Mouse (Mus musculus) lung, postnatal 4 days (tissue): ENCODE measurements around the gene Zfr.

Experiments used
- DNase-seq, 2 experiments: peaks; one replicate each; pipeline ENCODE4 v3.0.0; 2021

Zfr gene

GRCm38 (mm10) chr15:12117242-12118092 lies at the start of gene Zfr:
Zfr (plus strand) TSS chr15:12117831.
- peak; percentile 94 to 95 for DNase-seq

- peak; percentile 35 to 74 for DNase-seq
Observed at GRCm38 (mm10) chr15:12067971-12068370, 49.7 kb upstream of the Zfr start.

- DNase-seq, result no peak
Observed at GRCm38 (mm10) chr15:12068395-12069218, 49.0 kb upstream of the Zfr start.

- no peak for DNase-seq
Observed at GRCm38 (mm10) chr15:12072709-12073336, 44.8 kb upstream of the Zfr start.

- no peak for DNase-seq
Observed at GRCm38 (mm10) chr15:12074426-12074825, 43.2 kb upstream of the Zfr start.

- DNase-seq, result no peak
Observed at GRCm38 (mm10) chr15:12082344-12082743, 35.3 kb upstream of the Zfr start.

- DNase-seq, result peak in 1 of 2 experiments; percentile 31
Observed at GRCm38 (mm10) chr15:12084164-12084563, 33.5 kb upstream of the Zfr start.

DNA sequence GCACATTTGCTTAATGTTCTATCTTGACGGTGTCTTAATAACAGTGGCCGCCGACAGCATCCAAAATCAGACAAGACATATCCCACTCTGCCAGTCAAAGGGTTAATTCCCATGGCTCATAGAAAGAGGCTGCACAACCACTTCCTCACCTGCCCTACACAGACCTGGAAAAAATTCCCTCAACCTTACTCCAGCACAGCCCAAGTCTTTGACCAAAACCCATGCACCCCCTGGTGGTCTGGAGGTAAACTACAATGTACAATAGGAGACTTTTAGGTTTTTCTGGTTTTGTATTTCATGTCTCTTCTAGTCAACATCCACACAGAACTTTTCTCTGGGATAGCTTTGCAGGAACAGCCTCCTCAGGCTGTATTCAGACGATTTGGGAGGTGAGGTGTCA lies 32.8 kb upstream of the Zfr start:
- peak in 1 of 2 experiments; percentile 73 for DNase-seq

GRCm38 (mm10) chr15:12087634-12088033 lies 30.0 kb upstream of the Zfr start:
- DNase-seq, result no peak

DNA sequence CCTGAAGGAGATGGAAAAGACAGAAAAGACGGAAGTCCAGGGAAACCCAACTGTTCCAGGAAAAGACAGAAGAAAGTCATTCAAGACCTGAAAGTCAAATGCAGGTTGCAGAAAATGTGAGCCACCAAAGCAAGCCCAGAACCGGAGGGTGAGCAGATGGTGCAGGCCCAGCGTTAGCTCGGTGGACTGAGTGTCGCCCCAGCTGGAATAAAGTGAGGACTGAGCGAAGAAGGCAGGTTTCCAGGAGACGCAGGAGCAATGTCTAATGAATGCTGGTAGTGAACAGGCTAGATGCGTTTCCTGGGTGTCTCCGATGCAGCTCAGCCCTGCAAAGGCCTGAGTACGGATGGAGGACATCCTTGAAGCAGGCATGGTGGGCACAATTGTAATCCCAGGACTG lies 29.5 kb upstream of the Zfr start:
- no peak for DNase-seq

- peak in 1 of 2 experiments; percentile 42 for DNase-seq
Observed at GRCm38 (mm10) chr15:12090087-12090486, 27.5 kb upstream of the Zfr start.

DNA sequence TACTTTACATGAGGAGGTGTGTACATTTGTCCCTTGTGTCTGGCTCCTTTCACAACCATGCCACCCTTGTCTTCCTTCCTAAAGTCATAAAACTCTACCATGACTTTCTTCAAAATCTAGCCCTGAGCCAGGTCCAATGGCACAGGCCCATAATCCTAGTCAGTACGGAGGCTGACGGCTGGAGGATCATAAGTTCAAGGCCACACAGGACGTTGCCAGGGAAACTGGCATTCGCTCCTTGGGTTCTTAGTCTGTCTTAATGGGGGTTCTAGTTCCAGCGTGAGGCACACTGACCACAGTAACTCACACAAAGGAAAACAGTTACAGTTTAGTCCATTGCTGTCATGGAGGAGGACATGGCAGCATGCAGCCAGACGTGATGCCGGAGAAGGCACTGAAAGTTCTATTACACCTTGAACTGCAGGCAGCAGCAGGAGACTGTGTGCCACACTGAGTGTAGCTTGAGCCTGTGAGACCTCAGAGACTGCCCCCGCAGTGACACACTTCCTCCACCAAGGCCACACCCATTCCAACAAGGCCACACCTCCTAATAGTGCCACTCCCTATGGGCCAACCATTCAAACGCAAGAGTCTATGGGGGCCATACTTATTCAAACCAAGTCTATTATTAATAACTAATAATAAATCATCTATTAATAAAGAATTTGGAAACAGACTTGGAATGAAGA lies 26.5 kb upstream of the Zfr start:
- DNase-seq, result no peak

GRCm38 (mm10) chr15:12091781-12092458 lies 25.7 kb upstream of the Zfr start:
- DNase-seq, result peak in 1 of 2 experiments; percentile 67

DNA sequence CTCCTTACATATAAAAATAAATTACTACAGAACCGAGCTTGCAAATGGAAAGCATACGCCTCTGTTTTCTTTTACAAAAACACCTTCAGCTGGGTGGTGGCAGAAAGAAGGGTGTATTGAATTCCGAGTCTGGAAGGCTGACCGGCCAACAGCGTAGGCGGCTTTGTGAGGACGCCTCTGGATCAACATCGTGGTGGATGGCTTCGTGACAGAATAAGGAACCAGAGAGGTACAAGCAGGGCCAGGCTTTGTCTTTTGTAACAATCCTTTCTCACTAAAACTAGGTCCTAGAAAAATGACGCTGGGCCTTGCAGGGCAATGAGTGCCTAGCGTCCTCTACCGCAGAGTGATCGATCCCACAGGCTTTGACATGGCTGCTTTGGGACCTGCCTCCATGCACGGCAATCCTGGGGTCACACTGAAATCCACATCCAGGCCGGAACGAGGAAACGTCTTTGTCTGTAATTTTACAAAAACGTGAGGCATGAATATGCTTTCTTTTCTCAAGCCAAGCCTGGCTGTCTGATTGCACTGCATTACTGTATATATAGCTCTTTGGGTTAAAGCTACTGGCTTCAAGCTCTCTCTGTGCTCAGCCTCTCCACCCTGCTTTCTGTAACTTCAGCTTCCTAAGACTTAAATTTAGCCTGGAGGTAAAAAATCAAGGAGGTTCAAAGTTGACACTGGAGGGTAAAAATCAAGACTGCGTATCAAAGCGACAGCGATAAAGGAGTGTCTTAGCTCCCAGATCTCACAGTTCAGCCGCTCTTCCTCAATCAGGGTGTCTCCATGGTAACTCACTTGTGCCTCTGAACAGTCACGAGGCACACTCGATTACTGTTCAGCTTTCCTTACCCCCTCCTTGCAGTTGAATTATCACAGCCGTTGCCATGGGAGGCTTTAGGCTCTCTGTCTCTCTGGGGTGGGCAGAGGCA lies 24.3 kb upstream of the Zfr start:
- DNase-seq, result no peak

- no peak for DNase-seq
Observed at GRCm38 (mm10) chr15:12093961-12094566, 23.6 kb upstream of the Zfr start.

GRCm38 (mm10) chr15:12096447-12096846 lies 21.2 kb upstream of the Zfr start:
- DNase-seq, result peak in 1 of 2 experiments; percentile 47

DNA sequence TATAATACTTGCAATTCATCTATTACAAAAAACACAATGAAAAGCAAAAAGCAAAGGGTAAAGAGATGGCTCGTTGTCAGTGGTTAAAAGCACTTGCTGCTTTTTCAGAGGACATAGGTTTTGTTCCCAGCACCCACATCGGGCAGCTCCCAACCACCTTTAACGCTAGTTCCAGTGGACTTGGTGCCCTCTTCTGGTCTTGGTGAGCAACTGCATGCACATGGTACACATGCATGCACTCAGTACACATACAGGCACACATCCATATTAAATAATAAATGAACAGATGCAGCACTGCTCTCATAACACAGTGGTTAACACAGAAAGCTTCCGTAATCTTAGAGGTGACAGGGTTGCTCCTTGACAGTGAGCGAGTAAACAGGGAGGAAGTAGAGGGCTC lies 20.3 kb upstream of the Zfr start:
- DNase-seq, result no peak

DNA sequence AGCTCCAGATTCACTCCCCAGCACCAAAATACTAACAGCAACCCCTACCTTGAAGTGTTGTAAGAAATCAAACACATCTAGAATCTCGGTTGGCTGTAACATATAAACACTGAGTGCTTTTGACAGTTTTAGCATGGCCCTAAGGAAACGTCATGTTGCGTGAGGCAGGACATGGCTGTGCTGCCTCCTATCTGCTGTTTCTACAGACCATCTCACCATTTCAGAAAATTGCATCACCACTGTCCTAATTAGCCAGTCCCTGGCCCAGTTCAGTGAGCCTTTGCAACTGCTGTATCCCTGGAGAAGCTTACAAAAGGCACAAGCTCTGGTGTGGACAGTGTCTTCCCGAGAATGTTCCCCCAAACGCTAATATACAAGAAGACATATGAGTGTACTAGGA lies 16.7 kb upstream of the Zfr start:
- DNase-seq, result peak in 1 of 2 experiments; percentile 32

GRCm38 (mm10) chr15:12103763-12104162 lies 13.9 kb upstream of the Zfr start:
- peak in 1 of 2 experiments; percentile 34 for DNase-seq

GRCm38 (mm10) chr15:12104827-12105226 lies 12.8 kb upstream of the Zfr start:
- no peak for DNase-seq
